Mouse (Mus musculus) lung, postnatal 10 days (tissue): ENCODE measurements around the gene Rpl10a.

Source experiments
- DNase-seq: peaks from one replicate; pipeline ENCODE4 v3.0.0; 2021

Rpl10a gene

DNA sequence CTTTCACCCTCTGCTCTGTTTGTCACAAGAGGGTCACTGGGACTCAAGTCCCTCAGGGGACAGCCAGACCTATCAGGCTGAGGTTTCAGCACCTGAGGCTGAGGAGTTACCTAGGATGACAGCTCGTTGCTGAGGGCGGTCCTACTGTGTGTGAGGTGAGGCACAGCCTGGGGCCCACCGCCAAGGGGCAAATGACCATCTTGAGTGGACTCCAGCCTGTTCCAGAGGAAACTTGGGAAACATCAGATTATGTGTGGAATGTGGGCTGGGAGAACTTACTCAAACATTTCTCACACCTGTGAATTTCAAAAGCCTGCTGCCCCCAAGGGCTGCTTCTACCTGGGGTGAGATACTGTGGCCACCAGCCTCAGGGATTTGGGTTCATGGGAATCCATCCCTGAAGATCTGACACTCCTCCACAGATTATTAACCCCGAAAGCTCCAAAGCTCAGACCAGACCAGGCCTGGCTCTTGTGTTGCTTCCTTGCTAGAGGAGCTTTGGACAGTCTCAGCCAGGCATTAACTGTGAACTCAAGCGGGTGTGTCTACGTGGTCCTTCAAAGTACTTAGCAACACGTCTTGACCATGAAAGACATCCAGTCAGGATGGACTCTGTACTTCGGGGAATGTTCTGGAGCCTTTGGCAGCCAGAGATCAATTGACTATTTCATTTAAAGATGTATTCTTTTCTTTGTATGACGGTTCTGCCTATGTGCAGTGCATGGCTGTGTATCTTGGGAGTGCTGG lies 32.4 kb downstream of the Rpl10a start:
- DNase-seq = no peak

DNA sequence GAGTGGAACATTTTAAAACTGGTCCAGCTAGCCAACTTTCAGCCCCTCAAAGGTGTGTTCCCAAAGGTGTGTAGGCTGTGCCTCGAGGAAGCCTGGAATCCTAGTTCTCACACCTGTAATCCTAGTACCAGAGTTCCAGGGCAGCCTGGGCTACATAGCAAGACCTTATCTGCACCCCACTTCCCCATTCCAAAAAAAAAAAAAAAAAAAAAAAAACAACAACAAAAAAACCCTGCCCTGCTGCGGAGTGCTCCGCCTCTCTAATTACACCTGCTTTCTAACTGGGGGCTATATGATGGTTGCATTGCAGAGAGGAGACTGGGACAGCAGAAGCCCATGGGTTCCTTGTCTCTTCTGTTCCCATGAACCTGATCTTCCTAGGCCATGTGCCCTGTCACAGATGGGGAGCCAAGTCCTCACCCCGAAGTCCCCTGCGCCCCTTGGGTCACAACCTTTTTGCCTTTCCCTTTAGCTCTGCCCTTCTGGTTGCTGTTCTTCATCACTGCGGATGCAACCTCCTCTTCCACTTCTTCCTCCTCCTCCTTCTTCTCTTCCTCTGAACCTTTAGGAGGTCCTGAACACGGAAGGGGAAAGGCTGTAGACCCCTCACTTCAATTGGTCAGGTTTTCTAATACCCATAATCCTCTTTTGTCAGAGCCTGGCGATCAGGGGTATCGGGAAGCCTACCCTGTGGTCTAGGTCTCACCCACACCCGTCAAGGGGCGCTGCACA lies 33.8 kb downstream of the Rpl10a start:
- DNase-seq = no peak

DNA sequence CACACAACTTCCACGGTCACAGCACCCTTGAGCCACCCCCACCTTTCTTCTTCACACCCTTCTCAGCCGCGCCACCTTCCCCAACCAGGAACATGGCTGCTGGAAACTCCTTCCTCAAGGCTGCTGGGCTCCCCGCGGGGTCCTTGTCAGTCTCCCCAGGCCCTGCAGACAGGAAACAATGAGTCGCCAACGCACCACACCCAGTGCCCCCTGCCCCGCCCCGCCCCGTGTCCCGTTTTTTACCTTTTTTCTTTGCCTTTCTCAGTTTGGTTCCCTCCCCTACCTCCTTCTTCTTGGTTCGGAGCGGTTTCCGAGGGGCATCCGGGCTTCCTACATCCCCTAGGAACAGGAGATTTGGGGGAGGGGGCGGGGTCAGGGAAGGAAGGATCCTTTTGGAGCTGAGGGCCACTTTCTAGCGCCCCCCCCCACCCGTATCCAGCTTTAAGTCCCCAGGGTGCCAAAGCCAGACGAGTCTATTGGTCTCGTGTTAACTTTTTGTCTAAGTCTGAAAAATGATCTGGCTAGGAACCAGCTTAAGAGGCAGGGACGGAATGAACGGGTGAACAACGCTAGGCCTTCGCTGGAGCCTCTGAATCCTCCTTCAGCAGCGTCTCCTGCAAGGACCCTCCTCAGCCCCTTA lies 34.5 kb downstream of the Rpl10a start:
- DNase-seq = no peak

DNA sequence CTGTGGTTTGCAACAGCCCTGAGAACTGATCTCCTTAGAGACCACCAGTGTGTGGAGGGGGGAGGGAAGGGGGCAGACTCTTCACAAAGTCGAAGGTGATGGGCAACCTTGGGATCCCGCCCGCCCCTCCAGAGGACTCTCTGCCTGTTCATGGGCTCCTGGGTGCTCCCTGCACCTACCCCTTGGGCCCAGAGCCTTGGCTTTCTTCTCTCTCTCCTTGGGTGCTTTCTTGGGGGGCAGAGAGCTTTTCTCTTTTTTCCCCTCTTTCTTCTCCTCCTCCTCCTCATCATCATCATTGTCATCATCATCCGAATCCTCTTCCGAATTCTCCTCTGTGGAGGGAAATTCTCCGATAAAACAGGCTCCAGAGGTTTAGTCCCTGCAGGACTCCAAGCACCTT lies 35.2 kb downstream of the Rpl10a start:
- no peak for DNase-seq

DNA sequence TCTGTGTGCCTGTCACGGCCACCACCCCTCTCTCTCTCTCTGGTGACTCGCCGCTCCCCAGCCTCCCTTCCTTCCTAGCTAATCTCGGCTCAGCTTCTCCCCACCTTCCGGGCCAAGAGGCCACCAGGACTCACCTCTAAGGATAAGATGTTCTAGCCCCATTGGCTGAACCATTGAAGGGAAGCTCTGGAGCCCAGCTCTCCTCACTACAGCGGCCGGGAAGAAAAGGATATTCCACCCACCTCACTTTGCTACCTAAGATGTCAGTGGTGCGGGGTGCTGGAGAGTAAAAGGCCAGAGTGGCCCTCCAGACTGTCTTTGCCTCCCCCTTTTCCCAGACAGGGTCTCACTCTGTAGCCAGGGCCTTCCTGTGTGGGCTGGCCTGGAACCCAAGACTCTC lies 36.9 kb downstream of the Rpl10a start, which contains the start of gene Tulp1:
Gene Tulp1 (minus strand): TSS at position 101 of the 400 bp plus-strand sequence.
- DNase-seq = no peak

DNA sequence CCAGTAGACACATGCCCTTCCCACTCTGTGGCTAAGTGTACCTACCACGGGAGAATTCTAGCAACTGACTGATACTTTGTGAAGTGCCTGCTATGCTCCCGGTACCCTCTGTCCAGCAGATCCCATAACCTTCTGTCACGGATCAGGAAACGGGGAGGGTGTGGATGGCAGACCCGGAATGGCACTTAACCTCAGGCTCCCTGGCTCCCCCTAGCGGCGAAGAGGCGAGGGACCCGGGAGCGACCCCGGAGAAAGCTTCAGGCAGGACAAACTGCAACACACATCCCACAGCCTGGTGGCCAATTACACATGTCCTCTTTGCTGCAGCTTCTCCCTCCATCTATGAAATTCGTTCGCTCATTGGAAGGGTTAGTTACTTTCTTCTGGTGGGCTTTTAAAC lies 40.2 kb downstream of the Rpl10a start:
- peak; percentile 93 for DNase-seq

DNA sequence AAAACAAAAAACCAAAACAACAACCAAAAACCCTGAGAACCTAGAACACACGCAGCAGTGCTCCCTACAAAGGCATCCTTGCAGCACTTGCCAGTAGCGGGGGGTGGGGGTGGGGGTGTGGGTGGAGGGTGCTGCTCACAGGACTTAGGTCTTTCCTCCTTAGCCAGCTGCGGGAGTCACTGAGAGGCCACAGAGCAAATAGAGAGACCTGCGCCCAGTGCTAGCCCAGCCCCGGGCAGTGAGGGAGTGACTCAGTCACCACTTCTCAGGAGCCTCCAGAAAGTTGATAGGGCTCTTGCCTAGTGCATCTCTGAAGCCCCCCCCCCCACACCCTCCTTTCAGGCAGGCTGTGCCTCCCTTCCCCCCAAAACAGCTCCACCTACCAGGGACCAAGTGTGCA lies 40.8 kb downstream of the Rpl10a start:
- DNase-seq = no peak

DNA sequence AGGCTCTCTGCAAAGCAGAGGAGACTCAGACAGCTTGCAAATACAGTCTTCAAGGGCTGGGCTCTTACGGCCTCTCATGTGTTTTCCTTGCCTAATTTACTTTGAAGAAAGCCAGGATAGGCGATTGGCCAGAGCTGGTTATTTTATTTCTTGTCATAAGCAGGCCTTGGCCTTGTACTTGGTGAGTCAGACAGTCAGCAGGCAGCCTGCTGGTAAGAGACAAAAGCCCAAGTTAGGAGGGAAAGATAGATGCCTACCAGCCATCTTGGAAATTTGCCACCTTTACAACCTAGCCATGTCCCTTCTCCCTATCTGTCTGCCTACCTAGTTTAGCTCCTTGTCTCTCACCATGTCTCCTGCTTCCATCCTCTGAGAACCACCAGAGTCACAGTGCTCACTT lies 43.0 kb downstream of the Rpl10a start:
- no peak for DNase-seq

DNA sequence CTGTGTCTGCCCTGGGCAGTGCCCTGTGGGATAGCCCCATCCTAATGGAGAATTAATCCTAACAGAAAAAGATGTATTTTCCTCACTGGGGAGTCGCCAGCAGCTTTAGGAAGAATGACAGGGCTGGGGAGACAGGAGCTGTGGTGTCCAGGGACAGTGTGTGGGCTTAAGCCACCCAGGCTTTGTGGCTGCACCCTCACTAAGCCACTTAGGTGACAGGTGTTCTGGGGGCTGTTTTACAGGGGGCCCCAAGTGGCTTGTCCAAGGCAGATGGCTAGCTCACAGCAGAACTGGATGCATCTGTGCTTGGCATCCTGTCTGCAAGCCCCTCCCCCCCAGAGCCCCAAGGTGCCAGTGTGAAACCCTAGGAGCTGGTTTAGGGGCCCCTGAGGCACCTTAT lies 43.7 kb downstream of the Rpl10a start:
- no peak for DNase-seq

DNA sequence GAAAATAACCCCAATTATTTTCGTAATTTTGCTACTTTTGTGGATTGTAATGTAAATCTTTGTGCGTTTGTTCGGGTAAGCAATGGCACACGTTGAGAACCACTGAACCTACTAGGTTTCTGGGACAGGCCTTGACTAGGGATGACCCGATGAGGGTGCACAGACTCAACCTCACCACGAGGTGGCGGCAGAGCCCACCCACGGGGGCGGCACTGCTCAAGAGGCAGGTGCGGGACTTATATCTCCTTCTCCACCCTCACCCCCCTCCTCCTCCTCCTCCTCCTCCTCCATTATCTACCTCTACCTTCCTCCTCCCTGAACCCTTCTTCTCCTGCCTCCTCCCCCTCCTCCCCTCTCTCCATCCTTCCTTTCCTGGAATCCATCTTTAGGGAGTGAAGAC lies 45.5 kb downstream of the Rpl10a start:
- DNase-seq = peak; percentile 65

DNA sequence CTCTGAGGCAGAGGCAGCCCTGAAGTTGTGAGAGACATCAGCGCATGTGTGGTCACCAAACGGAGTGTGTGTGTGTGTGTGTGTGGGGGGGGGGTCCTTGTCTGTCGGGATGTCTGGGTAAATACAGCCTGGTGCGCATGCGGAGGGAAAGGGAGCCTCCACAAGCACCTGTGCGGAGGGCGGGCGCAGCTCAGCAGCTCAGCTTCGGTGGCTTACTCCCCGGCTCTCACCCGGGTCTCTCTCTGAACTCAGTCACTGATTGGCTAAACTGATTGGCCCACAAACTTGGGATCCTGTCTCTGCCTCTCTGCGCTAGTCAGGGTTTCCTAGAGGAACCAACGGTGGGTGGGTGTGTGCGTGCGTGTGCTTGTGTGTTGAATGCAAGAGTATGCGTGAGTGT lies 46.2 kb downstream of the Rpl10a start:
- no peak for DNase-seq

DNA sequence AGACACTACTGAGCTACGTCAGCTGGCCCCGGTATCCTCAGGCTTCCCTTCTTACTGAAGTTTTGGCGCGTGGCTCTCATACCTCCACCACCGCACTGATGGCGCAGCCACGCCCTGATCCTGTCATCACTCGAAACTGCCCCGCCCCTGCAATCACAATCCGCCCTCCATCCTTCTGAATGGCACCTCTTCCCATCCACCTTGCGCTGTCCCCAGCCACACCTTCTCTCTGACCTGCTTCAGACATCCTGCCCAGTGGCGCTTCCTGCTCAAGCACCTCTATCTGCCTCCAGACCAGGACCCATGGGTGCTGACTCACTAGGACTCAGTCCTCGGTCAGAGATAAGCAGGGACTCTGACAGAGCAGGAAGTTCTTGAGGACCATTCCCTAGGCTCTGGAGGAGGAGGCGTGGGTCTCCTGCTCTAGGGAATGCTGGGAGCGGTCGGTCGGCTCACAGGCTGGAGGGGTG lies 47.4 kb downstream of the Rpl10a start:
- no peak for DNase-seq

DNA sequence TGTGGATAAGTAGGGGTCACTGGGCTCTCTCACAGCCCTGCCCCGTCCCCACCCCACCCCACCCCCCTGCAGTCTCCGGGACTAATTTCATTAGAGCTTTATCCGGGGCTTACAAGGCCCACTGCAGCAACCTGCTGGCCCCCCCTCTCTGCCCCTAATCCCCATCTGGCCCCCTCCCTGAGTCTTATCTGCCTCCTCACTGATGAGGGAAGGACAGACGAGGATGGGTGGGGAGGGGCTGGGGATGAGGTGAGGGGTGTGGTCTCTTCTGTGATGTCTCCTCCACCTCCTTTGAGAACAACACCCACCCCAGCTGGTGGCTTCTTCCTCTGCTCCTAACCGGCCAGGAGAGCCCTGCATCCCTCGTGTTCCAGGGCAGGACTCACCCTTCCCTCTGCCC lies 52.0 kb downstream of the Rpl10a start:
- DNase-seq = no peak
